Mouse (Mus musculus): ENCODE data around the gene Rtf2. TPM values are rescaled to one million over a fixed set of nuclear protein-coding genes. Genes with fewer than 3 reads are reported as not detected.

Gene Rtf2
- 66.2 and 71.8 TPM in 2 replicates for total RNA-seq (2021)
- long read RNA-seq, experiment 1, transcript Rtf2-201 (9 exons, 2,173 nt): major isoform, 161 of 175 reads
- long read RNA-seq, experiment 1, partial matches to known transcripts: 8 of 175 reads
- long read RNA-seq, experiment 1, other reads (novel, unspliced or antisense): 5 of 175 reads
- long read RNA-seq, experiment 2, transcript Rtf2-201 (9 exons, 2,173 nt): major isoform, 107 of 124 reads
- long read RNA-seq, experiment 2, partial matches to known transcripts: 5 of 124 reads
- long read RNA-seq, experiment 2, other reads (novel, unspliced or antisense): 12 of 124 reads

- DNase-seq: peak; percentile 99
Measured at GRCm38 (mm10) chr2:172439843-172440639, at the start of gene Rtf2. TSS of gene Rtf2 (plus strand) at chr2:172440556.

- no peak for DNase-seq
Measured at GRCm38 (mm10) chr2:172392041-172392521, 48.3 kb upstream of the Rtf2 start.

GRCm38 (mm10) chr2:172393391-172394051 is 46.8 kb upstream of the Rtf2 start, which contains the start of gene Cass4:
TSS of gene Cass4 (plus strand) at chr2:172393794.
- DNase-seq: peak; percentile 22

- DNase-seq: no peak
Measured at GRCm38 (mm10) chr2:172394052-172394392, 46.3 kb upstream of the Rtf2 start.

GRCm38 (mm10) chr2:172394671-172395070 is 45.7 kb upstream of the Rtf2 start:
- no peak for DNase-seq

GRCm38 (mm10) chr2:172395961-172396360 is 44.4 kb upstream of the Rtf2 start:
- DNase-seq: no peak

- DNase-seq: peak; percentile 15
Measured at GRCm38 (mm10) chr2:172399901-172400300, 40.5 kb upstream of the Rtf2 start.

GRCm38 (mm10) chr2:172401116-172401825 is 39.1 kb upstream of the Rtf2 start:
- no peak for DNase-seq

- no peak for DNase-seq
Measured at GRCm38 (mm10) chr2:172404239-172404638, 36.1 kb upstream of the Rtf2 start.

GRCm38 (mm10) chr2:172405011-172405410 is 35.3 kb upstream of the Rtf2 start:
- no peak for DNase-seq

GRCm38 (mm10) chr2:172406173-172406572 is 34.2 kb upstream of the Rtf2 start:
- DNase-seq: no peak

GRCm38 (mm10) chr2:172407499-172407898 is 32.9 kb upstream of the Rtf2 start:
- DNase-seq: no peak

GRCm38 (mm10) chr2:172410686-172411085 is 29.7 kb upstream of the Rtf2 start:
- DNase-seq: no peak

- DNase-seq: peak; percentile 8
Measured at GRCm38 (mm10) chr2:172411091-172411490, 29.3 kb upstream of the Rtf2 start.

- DNase-seq: no peak
Measured at GRCm38 (mm10) chr2:172412454-172412853, 27.9 kb upstream of the Rtf2 start.

GRCm38 (mm10) chr2:172413273-172413672 is 27.1 kb upstream of the Rtf2 start:
- no peak for DNase-seq

- no peak for DNase-seq
Measured at GRCm38 (mm10) chr2:172413894-172414293, 26.5 kb upstream of the Rtf2 start.

GRCm38 (mm10) chr2:172416218-172416617 is 24.1 kb upstream of the Rtf2 start:
- DNase-seq: no peak

GRCm38 (mm10) chr2:172416876-172417275 is 23.5 kb upstream of the Rtf2 start:
- DNase-seq: no peak

- DNase-seq: no peak
Measured at GRCm38 (mm10) chr2:172418208-172418607, 22.1 kb upstream of the Rtf2 start.

GRCm38 (mm10) chr2:172430609-172431008 is 9.7 kb upstream of the Rtf2 start:
- DNase-seq: peak; percentile 65

GRCm38 (mm10) chr2:172433746-172434145 is 6.6 kb upstream of the Rtf2 start:
- DNase-seq: no peak
